Mouse (Mus musculus) cerebellum, adult (tissue): ENCODE measurements at regions not wholly inside any gene's neighbourhood (a gene's known extent, or its start where the extent isn't known, plus 50 kb on each side); places are given as distances from the start of the nearest gene placed in this dataset.
A peak's percentile ranks its signal among the peaks of the same experiment; 100 is the strongest.

Experiments used
- ATAC-seq: cut with Nextera tagmentation; 2 replicates; pipeline ENCODE4 v1.9.2; 2017; ENCODE audit warnings: mild to moderate bottlenecking, moderate library complexity, mixed read lengths; ENCODE audit not compliant: insufficient number of reproducible peaks, low FRiP score, low TSS enrichment

DNA sequence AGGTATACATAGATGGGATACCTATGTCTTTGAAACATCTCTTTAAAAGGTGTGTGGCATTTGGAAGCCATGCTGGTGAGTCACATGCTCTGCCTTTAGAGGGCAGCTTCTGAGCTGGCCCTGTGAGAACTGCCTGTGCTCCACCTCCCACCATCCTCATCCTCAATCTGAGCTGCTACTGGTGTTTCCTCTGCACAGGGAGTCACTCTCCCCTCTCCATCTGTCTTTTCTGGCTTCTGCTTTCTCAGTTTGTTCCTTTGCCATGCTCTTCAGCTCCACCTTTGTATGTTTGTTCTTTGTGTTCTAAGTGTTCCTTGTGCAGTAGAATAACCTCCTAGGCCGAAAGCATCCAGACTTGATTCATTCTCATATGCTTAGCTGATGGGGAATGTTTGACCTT lies 226.6 kb upstream of the Ldoc1 start:
- ATAC-seq = peak; percentile 72
